Mouse (Mus musculus) liver, embryonic 11.5 days (tissue): ENCODE results near the gene Slco1a5. TPM values are rescaled to one million over a fixed set of nuclear protein-coding genes. Genes with fewer than 3 reads are reported as not detected.

ENCODE experiments used
- ATAC-seq: fragments of 200-750 bp; cut with Nextera tagmentation; replicated peaks from 2 replicates; pipeline ENCODE4 v1.8.0; 2017; ENCODE audit warnings: moderate number of reproducible peaks, mild to moderate bottlenecking, moderate TSS enrichment, moderate library complexity; ENCODE audit not compliant: low FRiP score
- DNase-seq: peaks from one replicate; pipeline ENCODE4 v3.0.0-alpha.2; 2017; ENCODE audit warnings: low spot score
- H3K27ac ChIP-seq: fragments of 300-500 bp; sonication (generic); 2 replicates; pipeline ENCODE4 v1.5.1; 2014; ENCODE audit warnings: mild to moderate bottlenecking, low read depth, low read length, control low read depth
- H3K27me3 ChIP-seq: fragments of 300-500 bp; sonication (generic); replicated peaks from 2 replicates; pipeline ENCODE4 v1.6.1; 2014; ENCODE audit warnings: low read length, mixed read lengths; ENCODE audit not compliant: control insufficient read depth, insufficient read depth
- H3K36me3 ChIP-seq: fragments of 300-500 bp; sonication (generic); 2 replicates; pipeline ENCODE4 v1.6.1; 2014; ENCODE audit warnings: mild to moderate bottlenecking, low read length, moderate library complexity, mixed read lengths; ENCODE audit not compliant: control insufficient read depth, insufficient read depth
- H3K4me1 ChIP-seq: fragments of 300-500 bp; sonication (generic); replicated peaks from 2 replicates; pipeline ENCODE4 v1.6.1; 2014; ENCODE audit warnings: low read length, mixed read lengths; ENCODE audit not compliant: control insufficient read depth, insufficient read depth
- H3K4me2 ChIP-seq: fragments of 300-500 bp; sonication (generic); 2 replicates; pipeline ENCODE4 v1.6.1; 2014; ENCODE audit warnings: mild to moderate bottlenecking, control low read depth, moderate library complexity
- H3K4me3 ChIP-seq: fragments of 300-500 bp; sonication (generic); 2 replicates; pipeline ENCODE4 v1.5.1; 2014; ENCODE audit warnings: low read depth, low read length, control low read depth
- H3K9ac ChIP-seq: fragments of 300-500 bp; sonication (generic); 2 replicates; pipeline ENCODE4 v1.6.1; 2014; ENCODE audit warnings: low read depth, low read length, control low read depth
- H3K9me3 ChIP-seq: fragments of 300-500 bp; sonication (generic); 2 replicates; pipeline ENCODE4 v1.6.1; 2016; ENCODE audit warnings: low read length, inconsistent platforms, mixed read lengths; ENCODE audit not compliant: control insufficient read depth
- WGBS: fragments of 180-500 bp; shearing (Covaris S2); extraction: QIAGEN DNeasy Blood & Tissue Kit; methylation state at CpG from one replicate; pipeline ENCODE4 v1.1.7; 2014; 5-methylcytosine and 5-hydroxymethylcytosine counted together
- polyA plus RNA-seq: library from polyadenylated mRNA; unstranded; fragments of >200 nt; fragmentation: Nextera tagmentation; extraction: Ambion mirVana; gene quantifications from 2 replicates; pipeline ENCODE4 v1.2.1, GENCODE M21; 2014

Gene Slco1a5
- polyA plus RNA-seq, 1 experiment from 2014 or later: not detected

DNA sequence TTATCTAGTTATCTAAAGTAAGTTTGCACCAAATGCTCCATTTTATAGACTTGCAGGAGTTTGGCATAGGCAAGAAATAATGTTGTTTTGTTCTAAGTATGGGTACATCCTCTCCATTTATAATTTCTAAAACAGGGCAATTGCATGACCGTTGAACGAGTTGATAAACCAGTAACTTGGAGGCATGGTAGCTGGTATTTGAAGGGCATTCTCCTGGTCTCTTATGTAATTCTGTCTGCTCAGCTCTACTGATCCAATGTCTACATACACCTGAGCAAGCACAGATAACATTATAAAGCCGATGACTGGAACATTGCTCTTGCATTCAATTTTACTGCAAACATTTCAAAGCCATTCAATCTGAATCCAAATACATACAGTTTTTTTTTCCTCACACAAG is 135.4 kb downstream of the Slco1a5 start:
- DNase-seq (no peak), ATAC-seq (no peak)
- H3K9me3 ChIP-seq: no peaks in the 10 kb centered on the region
- no peaks in the 10 kb centered on the region for H3K36me3 ChIP-seq
- no peaks in the 10 kb centered on the region for H3K4me1 ChIP-seq
- no peak overlapping the region for H3K4me3 ChIP-seq
- H3K4me2 ChIP-seq: no peak overlapping the region
- H3K27ac ChIP-seq: no peak overlapping the region
- WGBS: 89% methylated on average over 3 of the region's 3 CpGs
- no peaks in the 10 kb centered on the region for H3K27me3 ChIP-seq
- H3K9ac ChIP-seq: no peak overlapping the region

- H3K9ac ChIP-seq: no peak overlapping the region
- H3K27me3 ChIP-seq: no peaks in the 10 kb centered on the region
- no peak overlapping the region for H3K4me3 ChIP-seq
- no peak for ATAC-seq
- 70% methylated on average over 2 of the region's 2 CpGs for WGBS
- H3K4me2 ChIP-seq: no peak overlapping the region
- no peaks in the 10 kb centered on the region for H3K4me1 ChIP-seq
- H3K36me3 ChIP-seq: no peaks in the 10 kb centered on the region
- no peak for DNase-seq
- no peak overlapping the region for H3K27ac ChIP-seq
- no peaks in the 10 kb centered on the region for H3K9me3 ChIP-seq
Observed at GRCm38 (mm10) chr6:142185868-142186415, 136.8 kb downstream of the Slco1a5 start.

Other genes starting within 250 kb of the Slco1a5 start
- not detected in 2 replicates for gene Slco1a6, start 114.5 kb downstream of the Slco1a5 start, polyA plus RNA-seq
- 0.22 TPM in 1 of 2 replicates, not detected in the other for gene Iapp, start 24.6 kb downstream of the Slco1a5 start, polyA plus RNA-seq
- gene Pyroxd1, start 22.7 kb upstream of the Slco1a5 start, polyA plus RNA-seq: 12.3 and 14.1 TPM in 2 replicates
- 33.5 and 37.7 TPM in 2 replicates for gene Recql, start 64.1 kb upstream of the Slco1a5 start, polyA plus RNA-seq
- 80.6 and 86.5 TPM in 2 replicates for gene Golt1b, start 64.2 kb upstream of the Slco1a5 start, polyA plus RNA-seq
- gene Spx, start 90.5 kb upstream of the Slco1a5 start, polyA plus RNA-seq: 0.26 and 0.29 TPM in 2 replicates
- gene Gys2, start 150.1 kb upstream of the Slco1a5 start, polyA plus RNA-seq: 21.3 and 23.8 TPM in 2 replicates
- gene Ldhb, start 185.0 kb upstream of the Slco1a5 start, polyA plus RNA-seq: 130 and 135 TPM in 2 replicates
- 2.7 and 3.9 TPM in 2 replicates for gene Kcnj8, start 248.6 kb upstream of the Slco1a5 start, polyA plus RNA-seq